Mouse (Mus musculus) ovary, adult 18-20 months (tissue): ENCODE results near the gene Cbx3.
"Not testable (repeated sequence)": the region's sequence is repeated elsewhere in the genome, so short reads cannot be mapped to it uniquely, and the experiment has no call there.

ENCODE experiments used
- DNase-seq: peaks from one replicate; pipeline ENCODE4 v3.0.0; 2022; ENCODE audit warnings: low spot score, mixed read lengths

Gene Cbx3

DNA sequence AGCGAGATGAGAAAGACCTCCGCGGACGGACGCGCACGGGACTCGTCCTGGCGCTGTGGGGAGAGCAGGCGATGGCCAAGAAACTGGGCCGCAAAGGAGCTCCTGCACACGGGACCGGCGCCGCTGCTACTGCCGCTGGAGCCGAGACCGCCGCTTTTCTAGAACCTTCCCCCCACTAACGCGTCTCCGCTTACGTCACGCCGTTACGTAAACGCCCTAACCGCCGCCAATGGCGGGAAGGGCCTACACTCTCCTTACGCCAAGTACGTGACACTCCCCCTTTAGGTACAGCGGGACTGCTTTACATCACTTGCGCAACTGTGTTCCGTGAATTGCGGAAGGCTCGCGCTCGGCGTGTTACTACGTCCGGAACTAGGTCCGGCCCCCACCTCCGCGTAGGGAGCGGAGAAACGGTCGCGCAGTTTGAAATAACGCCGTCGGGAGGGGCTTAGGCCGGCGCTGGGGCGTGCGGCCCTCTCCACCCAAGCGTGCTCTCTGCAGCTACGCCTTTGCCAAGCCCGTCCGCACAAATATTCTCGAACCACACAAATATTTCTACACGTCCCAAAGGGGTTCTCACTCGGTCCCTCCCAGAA is 347 bp upstream of the Cbx3 start, which contains the start of gene Hnrnpa2b1:
Gene Hnrnpa2b1 (minus strand): TSS at position 180 of the 596 bp plus-strand sequence.
- DNase-seq, result peak; percentile 95

DNA sequence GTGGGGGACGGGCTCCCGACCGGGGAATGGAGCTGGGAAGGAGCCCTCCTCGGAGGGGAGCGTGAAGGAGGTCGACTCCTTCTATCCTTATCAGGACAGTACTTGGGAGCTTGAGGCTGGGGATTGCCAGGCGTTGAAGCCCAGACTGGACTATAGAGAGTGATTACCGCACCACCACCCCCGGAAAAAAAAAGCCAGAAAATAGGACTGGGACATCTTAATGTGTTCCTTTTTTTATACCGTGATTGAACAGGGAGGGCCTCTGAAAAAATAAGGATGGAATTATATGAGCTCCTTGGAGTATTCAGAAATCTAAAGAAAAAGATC is 982 bp downstream of the Cbx3 start:
- no peak for DNase-seq

GRCm38 (mm10) chr6:51471782-51472181 is 1.6 kb downstream of the Cbx3 start:
- no peak for DNase-seq

- no peak for DNase-seq
Measured at GRCm38 (mm10) chr6:51472213-51472612, 2.1 kb downstream of the Cbx3 start.

- DNase-seq, result no peak
Measured at GRCm38 (mm10) chr6:51479136-51479731, 9.1 kb downstream of the Cbx3 start.

GRCm38 (mm10) chr6:51481548-51481947 is 11.4 kb downstream of the Cbx3 start:
- DNase-seq, result no peak

DNA sequence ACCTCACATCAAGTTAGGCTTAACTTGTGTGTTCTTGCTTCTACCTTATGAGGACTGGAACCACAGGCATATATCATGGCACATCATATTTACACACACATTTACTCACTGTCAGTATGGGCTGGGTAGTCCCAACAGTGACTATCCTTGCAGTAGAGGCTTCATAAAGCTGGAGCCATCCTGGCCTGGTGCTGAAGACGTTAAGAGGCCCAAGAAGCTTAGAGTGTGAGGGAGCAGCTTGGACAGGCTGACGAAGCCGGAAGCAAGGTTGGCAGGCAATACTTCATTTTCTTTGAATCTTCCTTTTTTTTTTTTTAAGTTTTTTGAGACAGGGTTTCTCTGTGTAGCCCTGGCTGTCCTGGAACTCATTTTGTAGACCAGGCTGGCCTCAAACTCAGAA is 13.7 kb downstream of the Cbx3 start:
- DNase-seq, result no peak

GRCm38 (mm10) chr6:51484556-51484955 is 14.4 kb downstream of the Cbx3 start:
- not testable (repeated sequence) for DNase-seq

DNA sequence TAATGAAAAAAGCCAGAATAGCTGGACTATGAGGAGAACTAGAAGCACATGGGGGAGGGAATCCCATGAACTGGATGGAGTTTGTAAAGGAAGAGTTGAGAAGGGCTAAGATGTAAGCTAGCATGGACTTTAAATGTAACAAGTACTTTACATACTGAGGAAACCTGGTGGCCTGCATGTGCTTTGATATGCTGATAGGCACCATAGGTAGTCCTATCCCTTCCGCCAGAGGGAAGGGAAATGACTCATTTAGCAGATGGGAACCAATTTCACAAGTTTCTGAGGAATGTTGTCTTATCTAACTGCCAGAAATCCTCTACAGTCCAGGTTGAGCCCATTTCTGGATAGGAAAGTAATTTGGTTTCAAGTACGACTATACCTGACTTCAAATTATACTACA is 15.5 kb downstream of the Cbx3 start:
- no peak for DNase-seq

- DNase-seq, result no peak
Measured at GRCm38 (mm10) chr6:51486076-51486710, 16.0 kb downstream of the Cbx3 start.

DNA sequence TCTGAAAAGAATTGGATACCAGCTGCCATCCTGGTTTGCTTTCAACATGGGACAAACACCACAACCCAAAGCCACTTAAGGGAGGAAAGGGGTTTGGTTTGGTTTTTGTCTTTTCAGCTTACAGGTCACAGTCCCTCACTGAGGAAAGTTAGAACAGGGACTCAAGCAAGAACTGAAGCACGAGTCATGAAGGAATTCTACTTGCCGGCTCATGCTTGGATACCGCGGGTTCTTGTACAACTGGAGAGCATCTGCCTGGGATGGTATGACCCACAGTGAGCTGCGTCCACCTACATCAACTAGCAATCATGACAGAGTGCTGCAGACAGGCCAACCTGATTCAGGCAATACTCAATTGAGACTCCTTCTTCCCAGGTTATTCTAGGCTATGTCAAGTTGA is 16.6 kb downstream of the Cbx3 start:
- no peak for DNase-seq

GRCm38 (mm10) chr6:51489787-51490186 is 19.6 kb downstream of the Cbx3 start:
- DNase-seq, result peak; percentile 29

DNA sequence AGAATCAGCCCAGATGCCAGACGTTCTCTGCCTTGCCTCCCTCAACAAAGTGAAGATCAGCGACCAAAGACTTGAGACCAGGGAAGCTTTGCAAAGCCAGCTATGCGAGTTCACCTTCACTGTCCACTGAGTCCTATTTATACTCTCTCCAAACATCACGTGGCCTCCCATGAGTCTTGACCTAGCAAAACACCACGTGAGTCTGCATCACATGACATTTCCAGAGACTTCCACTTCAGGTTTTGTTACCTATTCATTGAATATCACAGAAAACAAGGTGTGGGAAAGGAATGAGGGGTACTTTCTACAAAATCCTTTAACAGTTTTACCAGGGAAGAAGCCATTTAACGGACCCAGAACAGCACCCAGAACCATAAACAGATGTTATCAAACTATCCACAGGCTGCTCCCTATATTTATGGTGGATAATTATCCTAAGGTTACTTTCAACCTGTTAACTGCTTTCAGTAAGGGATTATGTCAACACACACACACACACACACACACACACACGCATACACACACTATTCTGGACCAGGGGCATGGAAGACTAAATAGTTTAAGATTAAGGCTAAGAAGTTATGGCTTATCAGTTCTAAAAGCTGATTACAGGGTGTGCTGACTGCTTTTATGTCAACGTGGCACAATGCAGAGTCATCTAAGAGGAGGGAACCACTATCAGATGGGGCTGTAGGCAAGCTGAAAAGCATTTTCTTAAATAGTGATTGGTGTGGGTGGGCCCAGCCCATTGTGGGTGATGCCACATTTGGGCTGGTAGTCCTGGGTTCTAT is 27.4 kb downstream of the Cbx3 start:
- no peak for DNase-seq

DNA sequence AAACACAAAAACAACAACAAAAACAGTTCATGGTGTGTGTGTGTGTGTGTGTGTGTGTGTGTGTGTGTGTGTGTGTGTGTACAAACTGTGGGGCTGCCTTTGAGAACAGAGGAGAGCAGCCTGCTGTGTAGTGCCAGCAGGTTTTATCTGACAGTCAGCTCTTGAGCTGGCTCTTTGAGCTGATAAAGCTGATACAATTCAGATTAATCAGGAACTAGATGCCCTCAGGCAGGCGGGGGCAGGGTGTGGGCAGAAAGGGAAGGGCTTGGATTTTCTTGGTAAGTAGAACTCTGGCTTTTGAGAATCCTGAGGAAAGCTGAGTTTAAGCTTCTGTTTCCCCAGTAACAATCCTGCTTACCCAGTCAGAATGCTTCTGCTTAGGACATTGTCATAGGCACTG is 35.5 kb downstream of the Cbx3 start:
- DNase-seq, result no peak

- DNase-seq, result no peak
Measured at GRCm38 (mm10) chr6:51507556-51507955, 37.4 kb downstream of the Cbx3 start.

DNA sequence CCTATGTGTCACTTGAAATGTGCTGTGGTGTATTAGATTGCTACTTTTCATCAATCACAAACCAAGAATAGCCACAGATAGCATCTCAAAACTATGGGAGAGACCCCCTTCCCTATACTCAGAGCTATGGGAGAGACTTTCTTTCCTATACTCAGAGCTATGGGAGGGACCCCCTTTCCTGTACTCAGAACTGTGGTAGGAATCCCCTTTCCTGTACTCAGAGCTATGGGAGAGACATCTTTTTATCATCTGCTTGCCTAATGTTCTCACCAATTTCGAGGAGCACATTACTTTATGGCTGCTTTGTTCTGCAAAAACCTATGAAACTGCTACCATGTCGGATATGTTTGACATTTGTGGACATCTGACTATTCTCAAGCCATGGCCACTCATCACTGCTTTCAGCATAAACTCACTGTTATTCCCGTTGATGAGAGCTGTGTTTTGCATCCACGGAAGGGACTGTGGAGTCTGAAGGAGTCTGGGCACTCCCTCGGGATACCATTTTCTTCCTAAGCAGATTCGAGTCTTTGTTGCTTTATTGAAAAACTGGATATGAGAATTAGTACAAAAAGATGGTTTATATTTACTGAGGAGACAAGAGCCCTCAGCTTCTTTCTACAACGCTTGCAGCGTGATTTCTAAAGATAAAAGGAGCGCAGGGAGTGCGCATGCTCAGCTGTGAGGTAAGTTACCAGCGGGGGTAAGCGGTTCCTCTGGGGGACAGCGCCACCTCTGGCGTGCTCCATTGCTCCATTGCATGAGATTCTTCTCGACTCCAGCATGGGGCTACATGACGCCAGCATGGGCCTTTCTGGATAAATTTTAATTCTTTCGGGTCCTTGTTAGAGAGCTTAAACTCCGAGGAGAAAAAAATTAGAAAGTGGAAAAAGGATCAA is 38.8 kb downstream of the Cbx3 start:
- DNase-seq, result peak; percentile 27

DNA sequence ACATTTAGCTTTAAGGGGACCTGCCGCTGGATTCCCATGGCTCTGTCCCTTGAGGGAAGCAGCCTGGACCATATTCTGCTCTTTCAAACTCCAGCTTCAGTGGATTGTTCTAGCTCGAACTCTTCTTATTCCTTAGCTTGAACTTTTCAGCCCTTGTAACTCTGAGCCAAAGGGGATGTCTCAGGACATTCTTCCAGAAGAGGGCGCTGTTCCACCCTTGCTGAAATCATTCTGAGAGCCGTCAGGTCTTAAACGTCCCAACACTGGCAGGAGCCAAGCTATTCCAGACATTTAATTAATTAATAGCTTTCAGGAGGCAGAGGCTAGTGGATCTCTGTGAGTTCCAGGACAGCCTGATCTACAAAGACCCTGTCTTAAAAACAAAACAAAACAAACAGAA is 39.9 kb downstream of the Cbx3 start:
- DNase-seq, result no peak

DNA sequence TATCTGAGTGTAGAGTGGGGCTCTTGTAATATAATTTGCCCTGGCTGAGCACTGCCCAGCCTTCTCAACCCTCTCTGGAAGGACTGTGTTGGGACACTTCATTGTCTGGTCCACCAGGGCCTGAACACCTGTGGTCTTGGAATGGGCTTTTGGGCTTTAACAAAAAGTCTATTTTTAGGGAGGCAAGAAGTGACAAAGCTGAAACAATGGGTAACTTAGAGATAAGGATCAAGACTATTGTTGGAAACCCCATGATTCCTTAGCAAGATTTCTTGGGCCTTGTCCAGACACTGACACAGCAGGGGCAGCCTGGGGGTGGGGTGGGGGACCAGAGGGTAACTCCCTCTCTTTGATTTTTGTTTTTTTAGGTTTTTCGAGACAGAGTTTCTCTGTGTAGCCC is 40.8 kb downstream of the Cbx3 start:
- no peak for DNase-seq

GRCm38 (mm10) chr6:51513745-51514144 is 43.6 kb downstream of the Cbx3 start:
- no peak for DNase-seq

DNA sequence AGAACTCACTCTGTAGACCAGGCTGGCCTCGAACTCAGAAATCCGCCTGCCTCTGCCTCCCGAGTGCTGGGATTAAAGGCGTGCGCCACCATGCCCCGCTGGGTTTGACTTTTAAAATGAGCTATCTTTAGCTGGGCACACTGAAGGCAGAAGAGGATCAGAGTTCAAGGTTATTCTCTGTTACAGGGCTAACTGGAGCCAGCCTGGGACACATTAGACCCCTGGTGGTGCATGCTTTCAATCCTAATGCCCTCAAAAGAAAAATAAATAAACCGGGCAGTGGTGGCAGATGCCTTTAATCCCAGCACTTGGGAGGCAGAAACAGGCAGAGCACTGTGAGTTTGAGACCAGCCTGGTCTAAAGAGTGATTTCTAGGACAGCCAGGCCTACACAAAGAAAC is 44.7 kb downstream of the Cbx3 start:
- no peak for DNase-seq

DNA sequence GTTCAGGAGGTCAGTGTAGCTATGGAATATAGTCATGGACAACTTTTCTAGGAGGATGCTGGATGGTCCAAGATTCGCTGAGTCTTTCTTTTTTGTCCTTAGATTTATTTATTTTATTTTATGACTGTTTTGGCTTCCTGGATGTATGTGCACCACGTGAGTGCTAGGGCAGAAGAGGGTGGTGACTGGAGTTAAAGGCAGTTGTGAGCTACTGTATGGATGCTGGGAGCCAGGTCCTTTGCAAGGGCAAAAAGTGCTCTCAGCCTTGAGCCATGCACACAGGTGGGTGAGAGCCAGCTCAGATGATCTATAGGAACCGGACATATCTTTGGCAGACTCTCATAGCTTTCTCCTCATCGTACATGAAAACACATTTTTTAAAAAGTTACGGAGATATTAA is 53.1 kb downstream of the Cbx3 start:
- no peak for DNase-seq

DNA sequence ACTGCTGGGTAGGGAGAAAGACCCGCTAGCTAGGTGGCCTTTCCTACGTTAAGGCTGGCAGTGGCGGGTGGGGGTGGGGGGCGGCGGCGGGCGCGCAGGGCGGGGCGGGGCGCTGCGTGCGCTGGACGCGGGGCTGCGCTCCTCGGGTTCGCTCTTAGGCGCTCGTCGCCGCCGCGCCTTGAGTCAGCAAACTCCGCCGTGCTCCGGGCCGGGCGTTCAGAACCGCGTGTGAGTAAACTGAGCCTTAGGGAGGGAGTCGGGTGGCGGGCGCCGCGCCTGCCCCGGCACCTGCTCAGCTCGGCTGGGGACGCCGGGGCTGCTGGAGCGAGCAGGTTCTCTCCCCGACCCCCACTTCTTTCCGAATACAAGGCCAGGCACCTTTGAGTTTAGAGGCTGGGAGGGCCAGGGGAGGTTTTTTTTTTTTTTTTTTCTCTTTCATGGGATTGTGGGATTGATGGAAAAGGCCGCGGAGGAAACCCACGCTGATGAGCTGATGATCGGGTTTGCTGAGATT is 53.7 kb downstream of the Cbx3 start, which contains the start of gene Snx10:
Gene Snx10 (plus strand): TSS at position 95 of the 514 bp plus-strand sequence.
- peak; percentile 25 for DNase-seq
